In the genomic region with DNA sequence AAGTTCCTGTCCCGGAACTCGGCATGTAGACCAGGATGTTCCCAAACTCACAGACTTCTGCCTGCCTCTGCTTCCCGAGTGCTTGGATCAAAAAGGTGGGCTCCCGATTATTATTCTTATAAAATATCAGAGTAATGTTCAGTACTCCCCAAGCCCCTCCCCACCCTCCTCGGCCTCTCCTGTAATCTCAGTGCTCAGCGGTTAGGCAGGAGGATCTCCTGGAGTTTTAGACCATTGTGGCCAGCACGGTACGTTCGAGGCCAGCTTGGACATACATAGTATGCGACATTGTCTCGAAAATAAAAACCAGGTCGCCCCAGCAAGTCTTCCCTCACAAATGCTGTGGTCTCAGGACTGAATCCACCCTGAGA, we compare ENCODE assay signal across 9 mouse cellular contexts. TPM values are rescaled to one million over a fixed set of nuclear protein-coding genes. Genes with fewer than 3 reads are reported as not detected.
DNase-seq lines count a peak whose midpoint lies in the region; ATAC-seq and TF ChIP-seq lines count a peak whose summit lies in the region.
"Not testable (repeated sequence)": the region's sequence is repeated elsewhere in the genome, so short reads cannot be mapped to it uniquely, and the experiment has no call there.
"Had no signal": no experiment of that assay in that cellular context is flagged by ENCODE, and none has a peak within 500 bp of the region (broad histone marks: within the 10 kb centered on the region; RNA-seq: fewer than 3 reads in every experiment).

No protein-coding gene starts in this region.

- not testable (repeated sequence) for H3K27me3 ChIP-seq in erythroblast, embryonic 14.5 days (ENCODE audit: control insufficient read depth); heart, embryonic 11.5 days (ENCODE audit: control insufficient read depth, insufficient read depth, low read length); hindbrain, embryonic 16.5 days (replicated peaks; ENCODE audit: control insufficient read depth, insufficient read depth, low read length); limb, embryonic 11.5 days (ENCODE audit: control insufficient read depth, insufficient read depth, low read length); lung, embryonic 14.5 days (ENCODE audit: insufficient read depth, low read length); midbrain, postnatal 0 days (ENCODE audit: insufficient read depth, low read length); thymus, adult 2 months (ENCODE audit: control insufficient read depth, insufficient read depth, low read length)

- 31% methylated on average over 4 of the region's 12 CpGs for WGBS in heart, embryonic 11.5 days (ENCODE audit: insufficient replicate concordance)
- 26% methylated on average over 5 of the region's 12 CpGs for WGBS in hindbrain, embryonic 16.5 days
- 30% methylated on average over 5 of the region's 12 CpGs for WGBS in limb, embryonic 11.5 days
- WGBS in lung, embryonic 14.5 days = 15% methylated on average over 5 of the region's 12 CpGs
- WGBS in midbrain, postnatal 0 days = 31% methylated on average over 5 of the region's 12 CpGs
- 1% methylated on average over 6 of the region's 12 CpGs for WGBS in thymus, adult 2 months

- peak overlapping the region; percentile 61 for H3K4me2 ChIP-seq in heart, embryonic 11.5 days
- H3K4me2 ChIP-seq in hindbrain, embryonic 16.5 days (ENCODE audit: low read length) = peak overlapping the region; percentile 55
- H3K4me2 ChIP-seq in limb, embryonic 11.5 days (ENCODE audit: low read depth, severe bottlenecking) = peak overlapping the region; percentile 35; the same call in 1 of the 2 replicates
- peak overlapping the region; percentile 61 for H3K4me2 ChIP-seq in lung, embryonic 14.5 days
- H3K4me2 ChIP-seq in midbrain, postnatal 0 days (ENCODE audit: low read depth, low read length, poor library complexity, severe bottlenecking) = peak overlapping the region; percentile 37

- 0 out of 2 replicates have a peak overlapping the region, but pooled peaks have one; percentile 46 for H3K9ac ChIP-seq in heart, embryonic 11.5 days (ENCODE audit: low read depth, low read length)
- peak overlapping the region; percentile 43; the same call in 1 of the 2 replicates for H3K9ac ChIP-seq in hindbrain, embryonic 16.5 days (ENCODE audit: low read depth, low read length)
- H3K9ac ChIP-seq in limb, embryonic 11.5 days (ENCODE audit: low read length); lung, embryonic 14.5 days; midbrain, postnatal 0 days (replicated peaks; ENCODE audit: low read length, poor library complexity, severe bottlenecking): not testable (repeated sequence)

- TF ChIP-seq POLR2A in bone marrow macrophage, adult 2 months (IDR thresholded peaks at IDR 0.05; ENCODE audit: borderline replicate concordance, low read depth, low read length); thymus, adult 2 months (IDR thresholded peaks at IDR 0.05; ENCODE audit: control insufficient read depth, extremely low read depth, insufficient read depth, low read length, poor library complexity): not testable (repeated sequence)

- DNase-seq in limb, embryonic 11.5 days (ENCODE audit: low spot score); lung, embryonic 14.5 days; midbrain, postnatal 0 days (ENCODE audit: low spot score); thymus, adult 2 months: not testable (repeated sequence)

- not testable (repeated sequence) for TF ChIP-seq CTCF in bone marrow macrophage, adult 2 months (IDR thresholded peaks at IDR 0.05; ENCODE audit: low read depth, low read length); lung, embryonic 14.5 days (IDR thresholded peaks at IDR 0.05; ENCODE audit: low read depth); midbrain, postnatal 0 days (IDR thresholded peaks at IDR 0.05); thymus, adult 2 months (IDR thresholded peaks at IDR 0.05; ENCODE audit: borderline replicate concordance, control insufficient read depth, extremely low read depth, insufficient read depth, low read length, poor library complexity)

- H3K9me3 ChIP-seq in erythroblast, embryonic 14.5 days (ENCODE audit: control insufficient read depth, low read length); heart, embryonic 11.5 days (replicated peaks; ENCODE audit: control insufficient read depth, low read length); hindbrain, embryonic 16.5 days (ENCODE audit: control insufficient read depth, low read length); limb, embryonic 11.5 days (ENCODE audit: control insufficient read depth, low read length); lung, embryonic 14.5 days (ENCODE audit: low read depth, low read length); midbrain, postnatal 0 days (ENCODE audit: low read length): not testable (repeated sequence)

- not testable (repeated sequence) for H3K4me1 ChIP-seq in bone marrow macrophage, adult 2 months (ENCODE audit: control insufficient read depth, insufficient read depth, low read length); erythroblast, embryonic 14.5 days (ENCODE audit: control insufficient read depth); heart, embryonic 11.5 days (ENCODE audit: control insufficient read depth, insufficient read depth, low read length); hindbrain, embryonic 16.5 days (ENCODE audit: control insufficient read depth, insufficient read depth, low read depth, low read length); limb, embryonic 11.5 days (ENCODE audit: control insufficient read depth, insufficient read depth, low read length); lung, embryonic 14.5 days (ENCODE audit: insufficient read depth); midbrain, postnatal 0 days (ENCODE audit: insufficient read depth, low read length); thymus, adult 2 months (replicated peaks; ENCODE audit: control insufficient read depth, insufficient read depth, low read length)

- peak overlapping the region; percentile 23 for H3K27ac ChIP-seq in bone marrow macrophage, adult 2 months (ENCODE audit: insufficient read depth, low read depth, low read length)
- not testable (repeated sequence) for H3K27ac ChIP-seq in heart, embryonic 11.5 days (ENCODE audit: low read depth, low read length); hindbrain, embryonic 16.5 days (ENCODE audit: low read depth, low read length); limb, embryonic 11.5 days (replicated peaks; ENCODE audit: low read depth, low read length); midbrain, postnatal 0 days (ENCODE audit: low read depth, low read length); thymus, adult 2 months (ENCODE audit: control insufficient read depth, insufficient read depth, low read length)
- H3K27ac ChIP-seq in lung, embryonic 14.5 days (ENCODE audit: low read depth) = 0 out of 2 replicates have a peak overlapping the region, but pooled peaks have one; percentile 33

- H3K36me3 ChIP-seq in erythroblast, embryonic 14.5 days (ENCODE audit: control insufficient read depth) = peaks cover 11% of the 10 kb centered on the region
- H3K36me3 ChIP-seq in heart, embryonic 11.5 days (ENCODE audit: control insufficient read depth, insufficient read depth, low read length); hindbrain, embryonic 16.5 days (ENCODE audit: control insufficient read depth, insufficient read depth, low read length); limb, embryonic 11.5 days (ENCODE audit: control insufficient read depth, insufficient read depth, low read length); lung, embryonic 14.5 days (ENCODE audit: insufficient read depth); midbrain, postnatal 0 days (ENCODE audit: insufficient read depth, low read length); thymus, adult 2 months (ENCODE audit: control insufficient read depth, insufficient read depth, low read length): not testable (repeated sequence)

- ATAC-seq in heart, embryonic 11.5 days (replicated peaks; ENCODE audit: insufficient number of reproducible peaks, low FRiP score, low TSS enrichment); hindbrain, embryonic 16.5 days; lung, embryonic 14.5 days (ENCODE audit: insufficient read depth); midbrain, postnatal 0 days (ENCODE audit: low FRiP score): not testable (repeated sequence)
- peak; percentile 39 for ATAC-seq in limb, embryonic 11.5 days (ENCODE audit: insufficient number of reproducible peaks, low FRiP score, low TSS enrichment, low read depth)

- peak overlapping the region; percentile 50 for H3K4me3 ChIP-seq in bone marrow macrophage, adult 2 months (ENCODE audit: insufficient read depth, low read length)
- peak overlapping the region; percentile 68 for H3K4me3 ChIP-seq in erythroblast, embryonic 14.5 days (replicated peaks)
- H3K4me3 ChIP-seq in heart, embryonic 11.5 days (ENCODE audit: low read depth, low read length) = peak overlapping the region; percentile 37
- peak overlapping the region; percentile 35 for H3K4me3 ChIP-seq in hindbrain, embryonic 16.5 days (ENCODE audit: low read length)
- peak overlapping the region; percentile 27 for H3K4me3 ChIP-seq in limb, embryonic 11.5 days (ENCODE audit: low read depth, low read length)
- H3K4me3 ChIP-seq in lung, embryonic 14.5 days (ENCODE audit: low read depth, low read length) = peak overlapping the region; percentile 32
- peak overlapping the region; percentile 30 for H3K4me3 ChIP-seq in midbrain, postnatal 0 days (ENCODE audit: low read depth, low read length)
- H3K4me3 ChIP-seq in thymus, adult 2 months (ENCODE audit: control insufficient read depth, insufficient read depth, low read length) = peak overlapping the region; percentile 39

RNA-seq across cellular contexts. Expression of a gene that starts 0.4 kb away (rescaled TPM):
- polyA plus RNA-seq in bone marrow macrophage, adult 2 months (2012; ENCODE audit: insufficient read depth, insufficient read length, missing spikeins) = 61.9 and 68.8 TPM in 2 replicates
- polyA plus RNA-seq in erythroblast, embryonic 14.5 days (2012) = 4.2 and 5.1 TPM in 2 replicates
- polyA plus RNA-seq in heart, embryonic 11.5 days (2014; fragmentation: Nextera tagmentation; extraction: Ambion mirVana) = 16.0 and 16.2 TPM in 2 replicates
- polyA plus RNA-seq in hindbrain, embryonic 16.5 days (2015; fragmentation: Nextera tagmentation; extraction: Ambion mirVana) = 31.6 and 36.3 TPM in 2 replicates
- 16.7 and 20.6 TPM in 2 replicates for polyA plus RNA-seq in limb, embryonic 11.5 days (2014; fragmentation: Nextera tagmentation; extraction: Ambion mirVana)
- polyA plus RNA-seq in lung, embryonic 14.5 days (2014; fragmentation: Nextera tagmentation; extraction: Ambion mirVana) = 32.1 and 32.8 TPM in 2 replicates
- 34.6 and 42.0 TPM in 2 replicates for total RNA-seq in midbrain, postnatal 0 days (2014; rRNA removed)
- 27.2 and 30.5 TPM in 2 replicates for polyA plus RNA-seq in midbrain, postnatal 0 days (2015; fragmentation: Nextera tagmentation; extraction: Ambion mirVana)
- polyA plus RNA-seq in thymus, adult 2 months (2012; rRNA removed) = 86.6 and 105 TPM in 2 replicates

RNA-seq across cellular contexts. Expression of a gene that starts 8.3 kb away (rescaled TPM):
- polyA plus RNA-seq in bone marrow macrophage, adult 2 months (2012; ENCODE audit: insufficient read depth, insufficient read length, missing spikeins) = not detected in 2 replicates
- polyA plus RNA-seq in erythroblast, embryonic 14.5 days (2012) = 0.46 and 0.51 TPM in 2 replicates
- 0.34 TPM in 1 of 2 replicates, not detected in the other for polyA plus RNA-seq in heart, embryonic 11.5 days (2014; fragmentation: Nextera tagmentation; extraction: Ambion mirVana)
- polyA plus RNA-seq in hindbrain, embryonic 16.5 days (2015; fragmentation: Nextera tagmentation; extraction: Ambion mirVana) = not detected in 2 replicates
- not detected in 2 replicates for polyA plus RNA-seq in limb, embryonic 11.5 days (2014; fragmentation: Nextera tagmentation; extraction: Ambion mirVana)
- 0.49 and 1.1 TPM in 2 replicates for polyA plus RNA-seq in lung, embryonic 14.5 days (2014; fragmentation: Nextera tagmentation; extraction: Ambion mirVana)
- total RNA-seq in midbrain, postnatal 0 days (2014; rRNA removed) = 0.71 TPM in 1 of 2 replicates, not detected in the other
- not detected in 2 replicates for polyA plus RNA-seq in midbrain, postnatal 0 days (2015; fragmentation: Nextera tagmentation; extraction: Ambion mirVana)
- 1.8 and 1.9 TPM in 2 replicates for polyA plus RNA-seq in thymus, adult 2 months (2012; rRNA removed)
- total RNA-seq: megakaryocyte progenitor cell, adult 5-6 weeks had no signal

RNA-seq across cellular contexts. Expression of a gene that starts 14.5 kb away (rescaled TPM):
- polyA plus RNA-seq in bone marrow macrophage, adult 2 months (2012; ENCODE audit: insufficient read depth, insufficient read length, missing spikeins) = 17.7 and 19.1 TPM in 2 replicates
- 0.30 and 0.59 TPM in 2 replicates for polyA plus RNA-seq in erythroblast, embryonic 14.5 days (2012)
- 52.3 and 55.9 TPM in 2 replicates for polyA plus RNA-seq in heart, embryonic 11.5 days (2014; fragmentation: Nextera tagmentation; extraction: Ambion mirVana)
- 143 and 144 TPM in 2 replicates for polyA plus RNA-seq in hindbrain, embryonic 16.5 days (2015; fragmentation: Nextera tagmentation; extraction: Ambion mirVana)
- polyA plus RNA-seq in limb, embryonic 11.5 days (2014; fragmentation: Nextera tagmentation; extraction: Ambion mirVana) = 85.7 and 99.5 TPM in 2 replicates
- 71.2 and 71.8 TPM in 2 replicates for polyA plus RNA-seq in lung, embryonic 14.5 days (2014; fragmentation: Nextera tagmentation; extraction: Ambion mirVana)
- total RNA-seq in midbrain, postnatal 0 days (2014; rRNA removed) = 110 and 134 TPM in 2 replicates
- polyA plus RNA-seq in midbrain, postnatal 0 days (2015; fragmentation: Nextera tagmentation; extraction: Ambion mirVana) = 136 and 146 TPM in 2 replicates
- polyA plus RNA-seq in thymus, adult 2 months (2012; rRNA removed) = 39.9 and 44.4 TPM in 2 replicates

RNA-seq across cellular contexts. Expression of a gene that starts 16.8 kb away (rescaled TPM):
- polyA plus RNA-seq in bone marrow macrophage, adult 2 months (2012; ENCODE audit: insufficient read depth, insufficient read length, missing spikeins) = 27.2 and 28.7 TPM in 2 replicates
- 0.19 and 0.22 TPM in 2 replicates for polyA plus RNA-seq in erythroblast, embryonic 14.5 days (2012)
- polyA plus RNA-seq in heart, embryonic 11.5 days (2014; fragmentation: Nextera tagmentation; extraction: Ambion mirVana) = 31.2 and 35.7 TPM in 2 replicates
- polyA plus RNA-seq in hindbrain, embryonic 16.5 days (2015; fragmentation: Nextera tagmentation; extraction: Ambion mirVana) = 45.7 and 51.2 TPM in 2 replicates
- 40.9 and 43.4 TPM in 2 replicates for polyA plus RNA-seq in limb, embryonic 11.5 days (2014; fragmentation: Nextera tagmentation; extraction: Ambion mirVana)
- polyA plus RNA-seq in lung, embryonic 14.5 days (2014; fragmentation: Nextera tagmentation; extraction: Ambion mirVana) = 46.6 and 46.9 TPM in 2 replicates
- total RNA-seq in midbrain, postnatal 0 days (2014; rRNA removed) = 11.9 and 25.1 TPM in 2 replicates
- polyA plus RNA-seq in midbrain, postnatal 0 days (2015; fragmentation: Nextera tagmentation; extraction: Ambion mirVana) = 41.6 and 42.3 TPM in 2 replicates
- polyA plus RNA-seq in thymus, adult 2 months (2012; rRNA removed) = 12.2 and 12.8 TPM in 2 replicates

RNA-seq across cellular contexts. Expression of a gene that starts 32.7 kb away (rescaled TPM):
- polyA plus RNA-seq in bone marrow macrophage, adult 2 months (2012; ENCODE audit: insufficient read depth, insufficient read length, missing spikeins) = not detected in 2 replicates
- not detected in 2 replicates for polyA plus RNA-seq in erythroblast, embryonic 14.5 days (2012)
- polyA plus RNA-seq in heart, embryonic 11.5 days (2014; fragmentation: Nextera tagmentation; extraction: Ambion mirVana) = not detected in 2 replicates
- 0.25 and 0.45 TPM in 2 replicates for polyA plus RNA-seq in hindbrain, embryonic 16.5 days (2015; fragmentation: Nextera tagmentation; extraction: Ambion mirVana)
- polyA plus RNA-seq in limb, embryonic 11.5 days (2014; fragmentation: Nextera tagmentation; extraction: Ambion mirVana) = 0.21 TPM in 1 of 2 replicates, not detected in the other
- 0.12 and 0.13 TPM in 2 replicates for polyA plus RNA-seq in lung, embryonic 14.5 days (2014; fragmentation: Nextera tagmentation; extraction: Ambion mirVana)
- not detected in 2 replicates for total RNA-seq in midbrain, postnatal 0 days (2014; rRNA removed)
- polyA plus RNA-seq in midbrain, postnatal 0 days (2015; fragmentation: Nextera tagmentation; extraction: Ambion mirVana) = 0.07 and 0.13 TPM in 2 replicates
- 0.82 and 3.0 TPM in 2 replicates for polyA plus RNA-seq in thymus, adult 2 months (2012; rRNA removed)
- total RNA-seq: megakaryocyte progenitor cell, adult 5-6 weeks had no signal

Comparison
In these comparisons a context has a peak if more than half of its experiments do, and no peak if none do; other contexts are left out.
1. RNA of a gene that starts 14.5 kb away (polyA plus RNA-seq): 143 to 144 TPM in hindbrain, embryonic 16.5 days, 136 to 146 TPM in midbrain, postnatal 0 days, 85.7 to 99.5 TPM in limb, embryonic 11.5 days, 71.2 to 71.8 TPM in lung, embryonic 14.5 days, 52.3 to 55.9 TPM in heart, embryonic 11.5 days, 39.9 to 44.4 TPM in thymus, adult 2 months and 17.7 to 19.1 TPM in bone marrow macrophage, adult 2 months; 0.30 to 0.59 TPM in erythroblast, embryonic 14.5 days; every median in the first group is over 10 times any median in the second.
2. Peak in every context shown above with its lines, with median percentiles within 50 percentile points of each other: H3K4me3 ChIP-seq and H3K4me2 ChIP-seq.